Mouse (Mus musculus) forebrain, embryonic 11.5 days (tissue): ENCODE measurements at regions not wholly inside any gene's neighbourhood (a gene's known extent, or its start where the extent isn't known, plus 50 kb on each side); places are given as distances from the start of the nearest gene placed in this dataset.

Experiments used
- ATAC-seq: fragments of 200-750 bp; cut with Nextera tagmentation; replicated peaks from 2 replicates; pipeline ENCODE4 v1.8.0; 2017; ENCODE audit warnings: moderate TSS enrichment; ENCODE audit not compliant: low FRiP score
- DNase-seq: peaks from one replicate; pipeline ENCODE4 v3.0.0-alpha.2; 2017; ENCODE audit warnings: low spot score
- H3K27ac ChIP-seq: fragments of 300-500 bp; sonication (generic); 2 replicates; pipeline ENCODE4 v1.5.1; 2014; ENCODE audit warnings: low read depth, low read length
- H3K27me3 ChIP-seq: fragments of 300-500 bp; sonication (generic); 2 replicates; pipeline ENCODE4 v1.6.1; 2014; ENCODE audit warnings: mild to moderate bottlenecking, low read length, mixed read lengths; ENCODE audit not compliant: control insufficient read depth, insufficient read depth
- H3K36me3 ChIP-seq: fragments of 300-500 bp; sonication (generic); 2 replicates; pipeline ENCODE4 v1.6.1; 2014; ENCODE audit warnings: mild to moderate bottlenecking, low read length, moderate library complexity, mixed read lengths; ENCODE audit not compliant: control insufficient read depth, insufficient read depth
- H3K4me1 ChIP-seq: fragments of 300-500 bp; sonication (generic); replicated peaks from 2 replicates; pipeline ENCODE4 v1.6.1; 2014; ENCODE audit warnings: low read length, mixed read lengths; ENCODE audit not compliant: control insufficient read depth, insufficient read depth
- H3K4me2 ChIP-seq: fragments of 300-500 bp; sonication (generic); 2 replicates; pipeline ENCODE4 v1.6.1; 2014; ENCODE audit warnings: low read depth, mild to moderate bottlenecking, low read length, moderate library complexity, mixed read lengths; ENCODE audit not compliant: severe bottlenecking
- H3K4me3 ChIP-seq: fragments of 300-500 bp; sonication (generic); 2 replicates; pipeline ENCODE4 v1.5.1; 2014; ENCODE audit warnings: low read depth, low read length
- H3K9ac ChIP-seq: fragments of 300-500 bp; sonication (generic); 2 replicates; pipeline ENCODE4 v1.6.1; 2014; ENCODE audit warnings: low read length
- H3K9me3 ChIP-seq: fragments of 300-500 bp; sonication (generic); 2 replicates; pipeline ENCODE4 v1.6.1; 2016; ENCODE audit warnings: low read length, mixed read lengths; ENCODE audit not compliant: control insufficient read depth
- WGBS: fragments of 180-500 bp; shearing (Covaris S2); extraction: QIAGEN DNeasy Blood & Tissue Kit; methylation state at CpG from one replicate; pipeline ENCODE4 v1.1.7; 2014; 5-methylcytosine and 5-hydroxymethylcytosine counted together

- Histone ChIP-seq H3K4me3 (no peak overlapping the region), H3K9ac (no peak overlapping the region), H3K36me3 (no peaks in the 10 kb centered on the region), H3K27me3 (no peaks in the 10 kb centered on the region), H3K9me3 (no peaks in the 10 kb centered on the region), H3K27ac (no peak overlapping the region), H3K4me2 (no peak overlapping the region), H3K4me1 (no peaks in the 10 kb centered on the region)
- ATAC-seq (no peak), DNase-seq (no peak)
- WGBS = 83% methylated on average over 3 of the region's 3 CpGs
Measured at GRCm38 (mm10) chr14:80232066-80232465, 248.2 kb downstream of the Olfm4 start.

DNA sequence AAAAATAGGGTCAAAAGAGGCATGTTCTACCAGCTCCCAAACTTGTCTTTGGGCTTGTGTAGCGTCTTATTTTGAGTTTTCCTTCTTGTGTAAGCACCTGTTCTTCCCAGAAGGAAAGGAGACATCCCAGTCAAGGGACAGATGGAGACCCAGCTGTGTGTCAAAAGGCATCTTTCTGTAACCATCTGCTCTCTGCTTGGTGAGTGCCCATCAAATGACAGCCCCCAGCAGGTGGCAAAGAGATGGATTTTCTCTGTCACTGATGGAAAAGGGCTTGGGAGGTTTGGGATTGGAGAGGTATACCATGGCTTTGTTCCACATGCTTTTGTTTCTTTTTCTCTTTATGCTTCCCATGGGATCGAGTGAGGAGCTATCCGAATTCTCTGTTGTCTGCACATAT lies 249.1 kb downstream of the Olfm4 start:
- H3K27me3 ChIP-seq = no peaks in the 10 kb centered on the region
- H3K9me3 ChIP-seq = no peaks in the 10 kb centered on the region
- 81% methylated on average over 3 of the region's 3 CpGs for WGBS
- no peak overlapping the region for H3K4me2 ChIP-seq
- no peaks in the 10 kb centered on the region for H3K36me3 ChIP-seq
- no peaks in the 10 kb centered on the region for H3K4me1 ChIP-seq
- no peak overlapping the region for H3K9ac ChIP-seq
- ATAC-seq (no peak), DNase-seq (no peak)
- H3K4me3 ChIP-seq = no peak overlapping the region
- H3K27ac ChIP-seq = no peak overlapping the region

GRCm38 (mm10) chr14:80237136-80237535 lies 253.3 kb downstream of the Olfm4 start:
- Histone ChIP-seq H3K36me3 (no peaks in the 10 kb centered on the region), H3K4me1 (no peaks in the 10 kb centered on the region), H3K27ac (no peak overlapping the region), H3K27me3 (no peaks in the 10 kb centered on the region), H3K4me2 (no peak overlapping the region), H3K9me3 (no peaks in the 10 kb centered on the region), H3K9ac (no peak overlapping the region), H3K4me3 (no peak overlapping the region)
- no peak for DNase-seq
- no peak for ATAC-seq

DNA sequence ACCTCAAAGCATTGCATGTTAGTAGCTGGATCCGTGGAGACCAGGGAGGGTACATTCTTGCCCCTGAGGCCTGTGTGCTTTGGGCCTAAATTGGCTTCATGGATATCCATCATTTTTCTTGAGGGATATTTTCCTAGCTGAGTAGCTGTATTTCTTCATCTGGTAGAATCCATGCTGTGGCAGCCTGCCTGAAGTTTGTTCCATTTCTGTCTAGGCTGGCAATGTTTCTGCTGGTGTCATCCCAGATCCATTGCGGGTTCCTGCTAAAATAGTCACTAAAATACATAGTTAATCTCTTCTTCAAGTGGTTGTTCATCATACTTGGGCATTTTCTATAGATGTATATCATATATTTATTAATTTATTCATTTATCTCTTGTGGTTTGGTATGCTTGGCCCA lies 253.7 kb downstream of the Olfm4 start:
- no peaks in the 10 kb centered on the region for H3K27me3 ChIP-seq
- DNase-seq = no peak
- no peaks in the 10 kb centered on the region for H3K36me3 ChIP-seq
- H3K27ac ChIP-seq = no peak overlapping the region
- no peak overlapping the region for H3K4me2 ChIP-seq
- no peaks in the 10 kb centered on the region for H3K9me3 ChIP-seq
- H3K4me1 ChIP-seq = no peaks in the 10 kb centered on the region
- 90% methylated on average over 2 of the region's 2 CpGs for WGBS
- no peak for ATAC-seq
- no peak overlapping the region for H3K9ac ChIP-seq
- H3K4me3 ChIP-seq = no peak overlapping the region

DNA sequence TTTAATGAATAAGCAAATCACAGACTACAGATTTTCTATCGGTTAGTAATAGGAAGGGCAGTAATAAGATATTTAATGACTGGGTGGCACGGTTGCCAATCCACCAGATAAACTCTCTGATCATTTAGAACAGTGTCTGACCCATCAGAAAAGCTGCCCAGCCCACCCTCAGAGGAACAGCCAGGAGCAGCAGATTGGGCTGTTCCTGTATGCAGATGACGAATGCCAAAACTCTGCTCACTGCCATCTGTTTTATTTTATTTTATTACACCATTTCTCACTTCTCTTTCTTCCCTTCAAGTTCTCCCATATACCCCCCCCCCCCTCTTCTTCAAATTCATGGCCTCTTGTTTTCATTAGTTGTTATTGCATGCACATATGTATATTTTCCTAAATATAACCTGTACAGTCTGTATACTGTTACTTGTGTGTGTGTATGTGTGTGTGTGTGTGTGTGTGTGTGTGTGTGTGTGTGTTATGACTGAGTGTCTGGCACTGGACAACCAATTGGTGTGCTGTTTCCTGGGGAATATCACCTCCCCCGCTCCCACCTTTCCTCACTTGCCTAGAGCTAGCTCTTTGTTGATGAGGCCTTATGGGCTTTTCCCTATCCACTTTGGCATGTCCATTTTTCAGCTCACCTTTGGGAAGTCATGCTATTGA lies 260.9 kb downstream of the Olfm4 start:
- H3K27me3 ChIP-seq = no peaks in the 10 kb centered on the region
- DNase-seq = no peak
- H3K4me1 ChIP-seq = no peaks in the 10 kb centered on the region
- H3K9me3 ChIP-seq = no peaks in the 10 kb centered on the region
- H3K4me3 ChIP-seq = no peak overlapping the region
- no peak overlapping the region for H3K4me2 ChIP-seq
- no peak overlapping the region for H3K27ac ChIP-seq
- no peak for ATAC-seq
- no peak overlapping the region for H3K9ac ChIP-seq
- H3K36me3 ChIP-seq = no peaks in the 10 kb centered on the region
- 94% methylated on average over 4 of the region's 4 CpGs for WGBS

- Histone ChIP-seq H3K27me3 (no peaks in the 10 kb centered on the region), H3K9me3 (no peaks in the 10 kb centered on the region), H3K4me3 (no peak overlapping the region), H3K9ac (no peak overlapping the region), H3K4me2 (no peak overlapping the region), H3K36me3 (no peaks in the 10 kb centered on the region), H3K27ac (no peak overlapping the region), H3K4me1 (no peaks in the 10 kb centered on the region)
- no peak for ATAC-seq
- WGBS = 85% methylated on average over 2 of the region's 2 CpGs
- no peak for DNase-seq
Measured at GRCm38 (mm10) chr14:80247575-80247974, 263.7 kb downstream of the Olfm4 start.

GRCm38 (mm10) chr14:80249882-80250281 lies 266.0 kb downstream of the Olfm4 start:
- Histone ChIP-seq H3K4me1 (no peaks in the 10 kb centered on the region), H3K4me2 (no peak overlapping the region), H3K36me3 (no peaks in the 10 kb centered on the region), H3K9ac (no peak overlapping the region), H3K4me3 (no peak overlapping the region), H3K27me3 (no peaks in the 10 kb centered on the region), H3K27ac (no peak overlapping the region), H3K9me3 (no peaks in the 10 kb centered on the region)
- DNase-seq = no peak
- ATAC-seq = no peak
- WGBS = 96% methylated on average over 1 of the region's 1 CpGs

DNA sequence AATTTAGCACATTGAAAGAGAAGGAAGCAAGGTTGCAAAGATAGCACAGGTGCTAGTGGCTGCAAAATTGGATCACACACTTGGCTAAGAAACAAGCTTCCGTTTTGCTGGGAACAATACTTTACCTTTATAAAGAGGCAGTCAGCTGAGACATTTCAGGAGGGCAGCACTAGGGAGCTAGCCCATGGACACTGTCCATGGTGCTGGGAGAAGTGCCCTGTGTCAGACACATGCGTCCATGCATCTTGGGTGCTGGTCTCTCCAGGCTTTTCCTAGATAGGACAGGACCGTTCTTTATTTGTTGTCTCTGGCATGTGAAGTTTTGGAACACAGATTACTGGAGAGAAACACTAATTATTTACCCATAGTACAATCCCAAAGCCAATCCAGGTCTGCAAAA lies 273.2 kb downstream of the Olfm4 start:
- no peak overlapping the region for H3K4me2 ChIP-seq
- no peak overlapping the region for H3K4me3 ChIP-seq
- H3K4me1 ChIP-seq = no peaks in the 10 kb centered on the region
- H3K9me3 ChIP-seq = no peaks in the 10 kb centered on the region
- H3K9ac ChIP-seq = no peak overlapping the region
- H3K27me3 ChIP-seq = no peaks in the 10 kb centered on the region
- WGBS = 57% methylated on average over 3 of the region's 3 CpGs
- H3K36me3 ChIP-seq = no peaks in the 10 kb centered on the region
- DNase-seq = peak; percentile 63
- no peak overlapping the region for H3K27ac ChIP-seq
- ATAC-seq = no peak

DNA sequence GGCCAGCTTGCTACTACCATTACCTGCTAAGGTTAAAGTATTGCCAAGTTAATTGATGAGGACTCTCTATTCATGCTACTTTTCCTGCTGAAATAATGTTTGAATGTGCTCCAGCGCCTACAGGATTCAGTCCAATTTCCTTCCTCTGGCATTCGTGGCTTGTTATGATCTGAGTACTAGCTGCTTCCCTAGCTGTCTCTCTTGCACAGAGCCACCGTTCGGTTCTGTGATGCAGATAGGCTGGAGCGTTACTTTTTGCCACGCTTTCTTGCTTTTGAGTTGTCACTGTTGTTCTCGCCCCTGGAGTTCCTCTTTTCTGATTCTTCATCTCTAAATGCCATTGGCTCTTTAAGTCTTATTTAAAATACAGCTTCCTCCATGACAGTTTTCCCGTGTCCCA lies 279.3 kb downstream of the Olfm4 start:
- H3K27me3 ChIP-seq = no peaks in the 10 kb centered on the region
- 83% methylated on average over 8 of the region's 8 CpGs for whole genome bisulfite sequencing

More for the DNA sequence above, 279.3 kb downstream of the Olfm4 start:
- no peak overlapping the region for H3K4me3 ChIP-seq
- no peaks in the 10 kb centered on the region for H3K9me3 ChIP-seq
- H3K4me2 ChIP-seq = no peak overlapping the region
- H3K36me3 ChIP-seq = no peaks in the 10 kb centered on the region
- H3K4me1 ChIP-seq = no peaks in the 10 kb centered on the region; the same call in 1 of the 2 replicates
- ATAC-seq = no peak
- no peak overlapping the region for H3K27ac ChIP-seq
- H3K9ac ChIP-seq = no peak overlapping the region
- DNase-seq = no peak
